Mouse (Mus musculus) midbrain, embryonic 11.5 days (tissue): Measurements from ENCODE around the gene Gm43951. TPM values are rescaled to one million over a fixed set of nuclear protein-coding genes. Genes with fewer than 3 reads are reported as not detected.

Source experiments
- ATAC-seq: fragments of 200-750 bp; cut with Nextera tagmentation; 2 replicates; pipeline ENCODE4 v1.8.0; 2017; ENCODE audit warnings: moderate TSS enrichment, moderate library complexity; ENCODE audit not compliant: low FRiP score
- DNase-seq: peaks from one replicate; pipeline ENCODE4 v3.0.0; 2015; ENCODE audit warnings: low spot score; ENCODE audit errors: missing footprints
- H3K27ac ChIP-seq: fragments of 300-500 bp; sonication (generic); 2 replicates; pipeline ENCODE4 v1.5.1; 2014; ENCODE audit warnings: low read depth, low read length
- H3K27me3 ChIP-seq: fragments of 300-500 bp; sonication (generic); 2 replicates; pipeline ENCODE4 v1.6.1; 2014; ENCODE audit warnings: mild to moderate bottlenecking, low read length, moderate library complexity, mixed read lengths; ENCODE audit not compliant: control insufficient read depth, insufficient read depth
- H3K36me3 ChIP-seq: fragments of 300-500 bp; sonication (generic); 2 replicates; pipeline ENCODE4 v1.6.1; 2014; ENCODE audit warnings: mild to moderate bottlenecking, low read length, moderate library complexity, mixed read lengths; ENCODE audit not compliant: control insufficient read depth, insufficient read depth
- H3K4me1 ChIP-seq: fragments of 300-500 bp; sonication (generic); 2 replicates; pipeline ENCODE4 v1.6.1; 2014; ENCODE audit warnings: low read length; ENCODE audit not compliant: control insufficient read depth, insufficient read depth
- H3K4me2 ChIP-seq: fragments of 300-500 bp; sonication (generic); 2 replicates; pipeline ENCODE4 v1.6.1; 2014; ENCODE audit warnings: mild to moderate bottlenecking, moderate library complexity
- H3K4me3 ChIP-seq: fragments of 300-500 bp; sonication (generic); 2 replicates; pipeline ENCODE4 v1.5.1; 2014; ENCODE audit warnings: low read depth, low read length
- H3K9ac ChIP-seq: fragments of 300-500 bp; sonication (generic); 2 replicates; pipeline ENCODE4 v1.6.1; 2014; ENCODE audit warnings: low read length
- H3K9me3 ChIP-seq: fragments of 300-500 bp; sonication (generic); 2 replicates; pipeline ENCODE4 v1.6.1; 2016; ENCODE audit warnings: low read length; ENCODE audit not compliant: control insufficient read depth
- WGBS: fragments of 180-500 bp; shearing (Covaris S2); extraction: QIAGEN DNeasy Blood & Tissue Kit; methylation state at CpG from one replicate; pipeline ENCODE4 v1.1.7; 2014; 5-methylcytosine and 5-hydroxymethylcytosine counted together
- polyA plus RNA-seq: library from polyadenylated mRNA; unstranded; fragments of >200 nt; fragmentation: Nextera tagmentation; extraction: Ambion mirVana; gene quantifications from 2 replicates; pipeline ENCODE4 v1.2.1, GENCODE M21; 2014

Gene Gm43951
- 0.06 and 0.12 TPM in 2 replicates for polyA plus RNA-seq

GRCm38 (mm10) chr11:72206341-72207203, at the start of gene Gm43951:
Gene Gm43951 (minus strand): TSS chr11:72206840.
- no peaks in the 10 kb centered on the region for H3K9me3 ChIP-seq
- H3K9ac ChIP-seq, result peak within 1 kb of the TSS; percentile 83
- H3K4me3 ChIP-seq, result peak within 1 kb of the TSS; percentile 72
- no peaks in the 10 kb centered on the region; the same call in 1 of the 2 replicates for H3K36me3 ChIP-seq
- H3K27me3 ChIP-seq, result no peaks in the 10 kb centered on the region
- under 1% methylated on average over 43 of the region's 43 CpGs for WGBS
- DNase-seq (peak; percentile 94), ATAC-seq (peak; percentile 53)
- peak within 1 kb of the TSS; percentile 27 for H3K27ac ChIP-seq
- H3K4me2 ChIP-seq, result peak within 1 kb of the TSS; percentile 91
- peaks cover 24% of the 10 kb centered on the region for H3K4me1 ChIP-seq

DNA sequence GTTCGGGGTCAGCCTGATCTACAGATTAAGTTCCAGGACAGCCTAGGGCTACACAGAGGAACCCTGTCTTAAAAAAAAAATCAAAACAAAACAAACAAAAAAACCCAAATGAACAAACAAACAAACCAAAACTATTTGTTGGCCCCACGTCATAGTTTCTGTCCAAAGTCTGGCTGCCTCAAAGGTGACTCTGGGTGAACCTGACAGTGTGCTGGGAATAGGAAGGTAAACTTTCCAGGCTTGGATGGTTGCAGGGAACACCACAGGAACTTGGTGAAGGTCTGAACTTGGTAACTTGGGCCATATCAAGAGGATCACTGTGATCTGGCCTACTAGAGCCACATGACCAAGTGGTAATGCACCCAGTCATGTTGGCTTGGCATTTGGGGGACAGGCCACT, 49.8 kb upstream of the Gm43951 start:
- H3K9ac ChIP-seq, result no peak overlapping the region
- ATAC-seq (no peak), DNase-seq (no peak)
- H3K4me1 ChIP-seq, result no peaks in the 10 kb centered on the region
- no peak overlapping the region for H3K27ac ChIP-seq
- no peaks in the 10 kb centered on the region for H3K27me3 ChIP-seq
- H3K4me3 ChIP-seq, result no peak overlapping the region
- WGBS, result 92% methylated on average over 2 of the region's 2 CpGs
- no peaks in the 10 kb centered on the region for H3K36me3 ChIP-seq
- H3K4me2 ChIP-seq, result no peak overlapping the region
- no peaks in the 10 kb centered on the region for H3K9me3 ChIP-seq

DNA sequence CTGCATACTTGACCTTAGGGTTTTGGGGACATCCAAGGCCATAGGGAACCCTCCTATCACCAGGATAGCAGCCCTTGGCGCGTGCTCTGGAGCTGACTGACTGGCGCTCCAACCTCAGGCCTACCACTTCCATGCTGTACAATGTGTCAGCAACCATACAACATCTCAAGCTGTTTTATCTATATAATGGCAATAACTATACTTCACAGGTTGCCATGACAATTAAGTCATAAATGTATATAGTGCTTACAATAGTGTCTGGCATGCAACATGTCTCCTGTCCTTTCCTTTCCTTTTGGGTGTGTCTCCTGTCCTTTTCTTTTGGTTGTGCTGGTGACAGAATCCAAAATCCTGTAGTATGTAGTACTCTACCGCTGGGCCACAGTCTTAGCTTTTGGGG, 49.0 kb upstream of the Gm43951 start:
- H3K4me2 ChIP-seq, result no peak overlapping the region
- H3K27me3 ChIP-seq, result no peaks in the 10 kb centered on the region
- no peak for ATAC-seq
- H3K4me1 ChIP-seq, result no peaks in the 10 kb centered on the region
- no peak for DNase-seq
- 96% methylated on average over 4 of the region's 4 CpGs for WGBS
- no peak overlapping the region for H3K4me3 ChIP-seq
- H3K27ac ChIP-seq, result no peak overlapping the region
- H3K36me3 ChIP-seq, result no peaks in the 10 kb centered on the region
- H3K9ac ChIP-seq, result no peak overlapping the region
- no peaks in the 10 kb centered on the region for H3K9me3 ChIP-seq

GRCm38 (mm10) chr11:72245196-72245753, 38.6 kb upstream of the Gm43951 start:
- no peak for ATAC-seq
- no peak overlapping the region for H3K9ac ChIP-seq
- no peaks in the 10 kb centered on the region for H3K4me1 ChIP-seq
- H3K27ac ChIP-seq, result no peak overlapping the region
- no peaks in the 10 kb centered on the region for H3K27me3 ChIP-seq
- no peak for DNase-seq
- H3K36me3 ChIP-seq, result no peaks in the 10 kb centered on the region
- no peak overlapping the region for H3K4me3 ChIP-seq
- no peak overlapping the region for H3K4me2 ChIP-seq
- 81% methylated on average over 8 of the region's 8 CpGs for WGBS
- no peaks in the 10 kb centered on the region for H3K9me3 ChIP-seq

DNA sequence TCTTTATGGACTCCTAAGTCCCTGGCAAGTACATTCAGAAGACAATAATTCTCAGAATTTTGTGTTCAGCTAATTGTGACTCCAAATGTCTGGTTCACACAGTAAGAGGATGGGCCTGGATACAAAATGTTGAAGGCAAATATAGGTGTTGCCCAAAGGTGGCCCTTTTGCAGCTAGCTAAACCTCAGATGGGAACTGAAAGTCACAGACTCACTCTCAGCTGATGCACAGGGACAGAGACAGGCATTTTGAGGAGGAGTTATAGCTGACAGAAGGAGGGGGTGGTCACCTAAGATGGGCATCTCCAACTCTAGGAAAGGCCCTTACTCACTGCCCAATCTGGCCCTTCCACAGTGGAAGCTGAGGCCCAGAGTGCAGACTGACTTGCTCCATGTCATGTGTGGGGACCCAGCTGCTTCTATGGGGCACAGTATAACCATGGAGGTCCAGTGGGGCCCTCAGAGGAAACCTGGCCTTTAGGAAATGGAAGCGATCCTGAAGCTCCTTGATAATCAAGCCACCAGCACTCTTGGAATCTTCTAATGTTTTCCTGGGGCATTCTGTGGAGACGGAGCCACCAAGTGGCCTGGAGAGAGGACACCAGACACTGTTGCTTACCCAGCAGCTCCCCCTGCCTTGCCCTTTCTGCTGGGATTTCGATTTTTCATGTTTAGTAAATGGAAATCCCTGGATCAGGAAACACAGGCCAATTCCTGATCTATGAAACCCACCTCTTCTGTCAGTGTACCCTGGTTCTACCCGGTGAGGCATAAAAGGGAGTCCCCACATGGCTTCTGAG, 33.6 kb upstream of the Gm43951 start:
- DNase-seq (no peak), ATAC-seq (no peak)
- no peaks in the 10 kb centered on the region for H3K9me3 ChIP-seq
- H3K36me3 ChIP-seq, result no peaks in the 10 kb centered on the region
- H3K27ac ChIP-seq, result no peak overlapping the region
- WGBS, result 78% methylated on average over 4 of the region's 4 CpGs
- no peaks in the 10 kb centered on the region for H3K27me3 ChIP-seq
- H3K4me3 ChIP-seq, result no peak overlapping the region
- H3K9ac ChIP-seq, result no peak overlapping the region
- no peak overlapping the region for H3K4me2 ChIP-seq
- H3K4me1 ChIP-seq, result no peaks in the 10 kb centered on the region

- Histone ChIP-seq H3K9ac (no peak overlapping the region), H3K27me3 (no peaks in the 10 kb centered on the region), H3K4me1 (no peaks in the 10 kb centered on the region), H3K9me3 (no peaks in the 10 kb centered on the region), H3K36me3 (no peaks in the 10 kb centered on the region), H3K4me3 (no peak overlapping the region), H3K4me2 (no peak overlapping the region), H3K27ac (no peak overlapping the region)
- WGBS, result 72% methylated on average over 5 of the region's 5 CpGs
- ATAC-seq, result no peak
- DNase-seq, result no peak
Measured at GRCm38 (mm10) chr11:72234013-72234412, 27.4 kb upstream of the Gm43951 start.

GRCm38 (mm10) chr11:72232991-72233390, 26.4 kb upstream of the Gm43951 start:
- Histone ChIP-seq H3K4me3 (no peak overlapping the region), H3K36me3 (no peaks in the 10 kb centered on the region), H3K9me3 (no peaks in the 10 kb centered on the region), H3K27me3 (no peaks in the 10 kb centered on the region), H3K9ac (no peak overlapping the region), H3K27ac (no peak overlapping the region), H3K4me2 (no peak overlapping the region), H3K4me1 (no peaks in the 10 kb centered on the region)
- DNase-seq (no peak), ATAC-seq (no peak)
- 80% methylated on average over 1 of the region's 1 CpGs for WGBS

GRCm38 (mm10) chr11:72232068-72232467, 25.4 kb upstream of the Gm43951 start:
- Histone ChIP-seq H3K27me3 (no peaks in the 10 kb centered on the region), H3K27ac (no peak overlapping the region), H3K9me3 (no peaks in the 10 kb centered on the region), H3K4me2 (no peak overlapping the region), H3K4me1 (no peaks in the 10 kb centered on the region), H3K4me3 (no peak overlapping the region), H3K9ac (no peak overlapping the region), H3K36me3 (no peaks in the 10 kb centered on the region)
- DNase-seq, result no peak
- 86% methylated on average over 7 of the region's 7 CpGs for WGBS
- ATAC-seq, result no peak

GRCm38 (mm10) chr11:72228513-72228912, 21.9 kb upstream of the Gm43951 start:
- no peaks in the 10 kb centered on the region for H3K27me3 ChIP-seq
- H3K36me3 ChIP-seq, result no peaks in the 10 kb centered on the region
- no peak overlapping the region for H3K4me2 ChIP-seq
- H3K9ac ChIP-seq, result no peak overlapping the region
- no peaks in the 10 kb centered on the region for H3K9me3 ChIP-seq
- ATAC-seq (no peak), DNase-seq (no peak)
- H3K4me1 ChIP-seq, result peaks cover 2% of the 10 kb centered on the region; the same call in 1 of the 2 replicates
- H3K27ac ChIP-seq, result no peak overlapping the region
- 94% methylated on average over 4 of the region's 4 CpGs for WGBS
- H3K4me3 ChIP-seq, result no peak overlapping the region
